Mouse (Mus musculus) CH12.LX (cell line): ENCODE measurements at regions not wholly inside any gene's neighbourhood (a gene's known extent, or its start where the extent isn't known, plus 50 kb on each side); places are given as distances from the start of the nearest gene placed in this dataset.

ENCODE experiments used
- DNase-seq: peaks from one replicate; pipeline ENCODE4 v3.0.0-alpha.2; 2013; ENCODE audit errors: extremely low read depth
- H3K27ac ChIP-seq: 2 replicates; pipeline ENCODE4 v1.5.1; 2012; ENCODE audit warnings: low read depth, mild to moderate bottlenecking, control low read depth, moderate library complexity; ENCODE audit not compliant: insufficient read depth
- H3K27me3 ChIP-seq: replicated peaks from 2 replicates; pipeline ENCODE3; 2012; ENCODE audit warnings: inconsistent platforms
- H3K36me3 ChIP-seq, 2 experiments: replicated peaks in 1 of 2; 2 replicates each; pipeline versions ENCODE3 to v1.6.1; 2012; ENCODE audit warnings: inconsistent platforms in 1 of 2, low read length in 1 of 2, mild to moderate bottlenecking in 1 of 2, mixed read lengths in 1 of 2, moderate library complexity in 1 of 2; ENCODE audit not compliant: control insufficient read depth in 1 of 2, insufficient read depth in 1 of 2
- H3K4me1 ChIP-seq, 2 experiments: 2 replicates each; pipeline ENCODE4 v1.6.1; 2012; ENCODE audit warnings: inconsistent platforms in 1 of 2, moderate library complexity in 1 of 2; ENCODE audit not compliant: insufficient read depth in 2 of 2, control insufficient read depth in 1 of 2
- H3K4me2 ChIP-seq: 2 replicates; pipeline ENCODE4 v1.6.1; 2012; ENCODE audit warnings: low read depth, mild to moderate bottlenecking, control low read depth; ENCODE audit not compliant: poor library complexity, insufficient read depth, severe bottlenecking
- H3K4me3 ChIP-seq, 3 experiments: fragments of 150-350 bp in 1 of 3; sonication (generic) in 1 of 3; replicated peaks in 1 of 3; 2 replicates each; pipeline versions ENCODE3 to v1.5.1; 2011 to 2012; ENCODE audit warnings: low read depth in 2 of 3, low read length in 2 of 3, mild to moderate bottlenecking in 2 of 3, moderate library complexity in 2 of 3, control low read depth in 1 of 3, improper control_type of control experiment in 1 of 3, inconsistent platforms in 1 of 3, mixed read lengths in 1 of 3; ENCODE audit not compliant: poor library complexity in 1 of 3
- H3K79me2 ChIP-seq: replicated peaks from 2 replicates; pipeline ENCODE4 v1.6.1; 2012; ENCODE audit warnings: mild to moderate bottlenecking, moderate library complexity; ENCODE audit not compliant: control insufficient read depth, poor library complexity, insufficient read depth, severe bottlenecking; ENCODE audit errors: extremely low read depth
- H3K9ac ChIP-seq: 2 replicates; pipeline ENCODE4 v1.6.1; 2012; ENCODE audit warnings: low read depth, mild to moderate bottlenecking, control low read depth, moderate library complexity; ENCODE audit not compliant: insufficient read depth
- H3K9me3 ChIP-seq: replicated peaks from 2 replicates; pipeline ENCODE3; 2012; ENCODE audit warnings: low read length, inconsistent platforms, mixed read lengths
- BHLHE40 ChIP-seq: IDR thresholded peaks from 2 replicates; pipeline ENCODE4 v1.6.1; 2011; ENCODE audit warnings: mild to moderate bottlenecking, low read depth, low read length, improper control_type of control experiment
- CHD2 ChIP-seq: IDR thresholded peaks from 2 replicates; pipeline ENCODE4 v1.6.1; 2011; ENCODE audit warnings: low read length, improper control_type of control experiment
- E2F4 ChIP-seq: IDR thresholded peaks from 2 replicates; pipeline ENCODE4 v1.6.1; 2011; ENCODE audit warnings: low read depth, low read length, improper control_type of control experiment; ENCODE audit not compliant: insufficient replicate concordance
- GABPA ChIP-seq: IDR thresholded peaks from 2 replicates; pipeline ENCODE4 v1.6.1; 2012; ENCODE audit warnings: low read depth, low read length, improper control_type of control experiment, inconsistent platforms; ENCODE audit not compliant: insufficient replicate concordance
- HCFC1 ChIP-seq: IDR thresholded peaks from 2 replicates; pipeline ENCODE4 v1.6.1; 2012; ENCODE audit warnings: low read depth, mild to moderate bottlenecking, inconsistent platforms, low read length, improper control_type of control experiment
- JUN ChIP-seq: IDR thresholded peaks from 2 replicates; pipeline ENCODE4 v1.6.1; 2011; ENCODE audit warnings: low read depth, mild to moderate bottlenecking, low read length, improper control_type of control experiment, moderate library complexity; ENCODE audit not compliant: insufficient read depth
- KAT2A ChIP-seq: IDR thresholded peaks from 2 replicates; pipeline ENCODE4 v1.6.1; 2012; ENCODE audit warnings: low read length, improper control_type of control experiment, inconsistent platforms; ENCODE audit not compliant: insufficient replicate concordance
- MAZ ChIP-seq: IDR thresholded peaks from 2 replicates; pipeline ENCODE4 v1.6.1; 2012; ENCODE audit warnings: low read depth, mild to moderate bottlenecking, inconsistent platforms, low read length, improper control_type of control experiment, moderate library complexity
- MEF2A ChIP-seq: IDR thresholded peaks from 2 replicates; pipeline ENCODE4 v1.6.1; 2014; ENCODE audit warnings: low read depth, mild to moderate bottlenecking, inconsistent platforms, low read length, improper control_type of control experiment, borderline replicate concordance
- MXI1 ChIP-seq: IDR thresholded peaks from 2 replicates; pipeline ENCODE4 v1.6.1; 2011; ENCODE audit warnings: mild to moderate bottlenecking, low read depth, low read length, improper control_type of control experiment
- MYC ChIP-seq: IDR thresholded peaks from 2 replicates; pipeline ENCODE4 v1.6.1; 2011; ENCODE audit warnings: low read depth, mild to moderate bottlenecking, improper control_type of control experiment, low read length
- NELFE ChIP-seq: IDR thresholded peaks from 2 replicates; pipeline ENCODE4 v1.6.1; 2011; ENCODE audit warnings: low read depth, low read length, improper control_type of control experiment
- NRF1 ChIP-seq: IDR thresholded peaks from 2 replicates; pipeline ENCODE4 v1.6.1; 2014; ENCODE audit warnings: low read depth, mild to moderate bottlenecking, inconsistent platforms, low read length, improper control_type of control experiment, moderate library complexity
- PAX5 ChIP-seq: IDR thresholded peaks from 2 replicates; pipeline ENCODE4 v1.6.1; 2012; ENCODE audit warnings: low read length, inconsistent platforms, mixed read lengths
- RAD21 ChIP-seq: IDR thresholded peaks from 2 replicates; pipeline ENCODE4 v1.6.1; 2011; ENCODE audit warnings: low read depth, mild to moderate bottlenecking, low read length, improper control_type of control experiment, moderate library complexity
- SMC3 ChIP-seq: IDR thresholded peaks from 2 replicates; pipeline ENCODE4 v1.6.1; 2011; ENCODE audit warnings: low read depth, low read length, improper control_type of control experiment
- TBP ChIP-seq: conservative IDR thresholded peaks from 2 replicates; pipeline ENCODE4 v1.6.1; 2011; ENCODE audit warnings: low read depth, low read length, improper control_type of control experiment
- USF1 ChIP-seq: IDR thresholded peaks from 2 replicates; pipeline ENCODE4 v1.6.1; 2014; ENCODE audit warnings: low read depth, mild to moderate bottlenecking, inconsistent platforms, low read length, improper control_type of control experiment
- USF2 ChIP-seq: conservative IDR thresholded peaks from 2 replicates; pipeline ENCODE4 v1.6.1; 2011; ENCODE audit warnings: low read depth, low read length, improper control_type of control experiment
- ZC3H11A ChIP-seq: IDR thresholded peaks from 2 replicates; pipeline ENCODE4 v1.6.1; 2012; ENCODE audit warnings: low read depth, mild to moderate bottlenecking, inconsistent platforms, low read length, improper control_type of control experiment
- ZKSCAN1 ChIP-seq: IDR thresholded peaks from 2 replicates; pipeline ENCODE4 v1.6.1; 2012; ENCODE audit warnings: low read depth, inconsistent platforms, low read length, improper control_type of control experiment, borderline replicate concordance
- ZMIZ1 ChIP-seq: IDR thresholded peaks from 2 replicates; pipeline ENCODE4 v1.6.1; 2012; ENCODE audit warnings: low read depth, mild to moderate bottlenecking, inconsistent platforms, low read length, improper control_type of control experiment
- ZNF384 ChIP-seq: IDR thresholded peaks from 2 replicates; pipeline ENCODE4 v1.6.1; 2012; ENCODE audit warnings: low read depth, low read length, improper control_type of control experiment, inconsistent platforms
- dilution Hi-C: fragments of 300-500 bp; cut with MboI; formaldehyde crosslinking; loops from 2 replicates; pipeline ENCODE4 v1.14.3; 2020; ENCODE audit warnings: low sequenced_read_pairs; ENCODE audit not compliant: extremely low pct_unique_long_range_greater_than_20kb, extremely low pct_ligation_motif_present
- in situ Hi-C: fragments of 300-500 bp; cut with MboI; formaldehyde crosslinking; loops from 3 replicates; pipeline ENCODE4 v1.14.3; 2019; ENCODE audit warnings: low sequenced_read_pairs, low pct_ligation_motif_present, low pct_unique_long_range_greater_than_20kb, mixed read lengths

DNA sequence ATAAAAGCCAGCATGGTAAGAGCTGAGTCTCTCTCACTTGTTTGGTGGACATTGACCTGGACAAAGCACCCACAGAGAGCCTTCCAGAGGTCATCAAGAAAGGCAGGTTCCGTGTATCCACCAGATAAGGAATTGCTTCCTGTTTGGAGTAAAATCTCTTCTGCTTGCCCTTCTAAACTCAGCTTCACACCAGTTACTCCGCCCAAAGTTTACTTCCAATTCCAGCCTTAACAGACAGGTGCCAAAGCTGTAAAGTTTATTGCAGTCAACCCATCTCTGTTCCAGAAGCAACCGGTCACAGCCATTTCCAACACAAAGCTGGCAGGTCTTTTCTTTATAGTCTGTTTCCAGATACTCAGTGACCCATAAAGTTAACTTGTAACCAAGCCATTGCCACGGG lies 76.4 kb downstream of the Cd83 start:
- H3K9ac ChIP-seq, result no peak overlapping the region
- TF ChIP-seq NRF1, result no peak
- no peak for TF ChIP-seq MXI1
- TF ChIP-seq USF1, result no peak
- TF ChIP-seq ZNF384, result no peak
- TF ChIP-seq CHD2, result no peak
- TF ChIP-seq MYC, result no peak
- no peak for TF ChIP-seq JUN
- TF ChIP-seq ZMIZ1, result no peak
- TF ChIP-seq MAZ, result no peak
- TF ChIP-seq BHLHE40, result no peak
- no peak for TF ChIP-seq NELFE
- TF ChIP-seq, all 38 proteins: peak for 0
- Histone ChIP-seq H3K4me2 (no peak overlapping the region), H3K4me3 (no peak overlapping the region), H3K36me3 (no peaks in the 10 kb centered on the region), H3K4me1 (peaks cover 0 to 12% of the 10 kb centered on the region in 2 experiments; a peak in 2 of 4 replicates), H3K79me2 (no peaks in the 10 kb centered on the region), H3K27ac (no peak overlapping the region), H3K27me3 (no peaks in the 10 kb centered on the region), H3K9me3 (peaks cover 4% of the 10 kb centered on the region)
- in situ Hi-C loops, result loop anchor here (25.0 kb wide), 2 partner anchors 676 to 876 kb away; partner anchors contain the start of gene Jarid2
- no peak for DNase-seq
- dilution Hi-C loops, result no loop called here

GRCm38 (mm10) chr13:43861424-43861823 lies 76.8 kb downstream of the Cd83 start:
- dilution Hi-C loops, result no loop called here
- H3K4me1 ChIP-seq, result peaks cover 0 to 12% of the 10 kb centered on the region in 2 experiments; a peak in 2 of 4 replicates
- in situ Hi-C loops, result loop anchor here (25.0 kb wide), 2 partner anchors 676 to 876 kb away; partner anchors contain the start of gene Jarid2

More at GRCm38 (mm10) chr13:43861424-43861823, 76.8 kb downstream of the Cd83 start:
- no peak overlapping the region for H3K9ac ChIP-seq
- no peak overlapping the region for H3K4me3 ChIP-seq
- DNase-seq, result no peak
- TF ChIP-seq PAX5 (no peak), HCFC1 (no peak), USF2 (no peak), E2F4 (no peak), KAT2A (no peak), SMC3 (no peak), ZC3H11A (no peak), ZKSCAN1 (no peak), ZNF384 (no peak), GABPA (no peak), NELFE (no peak), JUN (no peak), RAD21 (no peak), MXI1 (no peak), TBP (no peak), MEF2A (no peak)
- TF ChIP-seq, all 38 proteins: peak for 0
- Histone ChIP-seq H3K4me2 (no peak overlapping the region), H3K27ac (no peak overlapping the region), H3K27me3 (no peaks in the 10 kb centered on the region), H3K36me3 (no peaks in the 10 kb centered on the region), H3K79me2 (no peaks in the 10 kb centered on the region), H3K9me3 (peaks cover 4% of the 10 kb centered on the region)
